Mouse (Mus musculus) heart, embryonic 10.5 days (tissue): Measurements from ENCODE around the gene Dimt1. TPM values are rescaled to one million over a fixed set of nuclear protein-coding genes. Genes with fewer than 3 reads are reported as not detected.

Experiments
- DNase-seq: peaks from one replicate; pipeline ENCODE4 v3.0.0-alpha.2; 2017; ENCODE audit warnings: low spot score
- H3K27ac ChIP-seq: fragments of 300-500 bp; sonication (generic); 2 replicates; pipeline ENCODE4 v1.5.1; 2016; ENCODE audit warnings: mild to moderate bottlenecking
- H3K27me3 ChIP-seq: fragments of 300-500 bp; sonication (generic); 2 replicates; pipeline ENCODE4 v1.6.1; 2016; ENCODE audit warnings: mild to moderate bottlenecking; ENCODE audit not compliant: poor library complexity, insufficient read depth, severe bottlenecking
- H3K36me3 ChIP-seq: fragments of 300-500 bp; sonication (generic); 2 replicates; pipeline ENCODE4 v1.6.1; 2016; ENCODE audit warnings: mild to moderate bottlenecking, moderate library complexity
- H3K4me1 ChIP-seq: fragments of 300-500 bp; sonication (generic); 2 replicates; pipeline ENCODE4 v1.6.1; 2016; ENCODE audit warnings: mild to moderate bottlenecking
- H3K4me3 ChIP-seq: fragments of 300-500 bp; sonication (generic); 2 replicates; pipeline ENCODE4 v1.5.1; 2016; ENCODE audit warnings: mild to moderate bottlenecking, moderate library complexity
- H3K9me3 ChIP-seq: fragments of 300-500 bp; sonication (generic); 2 replicates; pipeline ENCODE4 v1.6.1; 2016; ENCODE audit warnings: mild to moderate bottlenecking, moderate library complexity
- WGBS: fragments of 180-500 bp; shearing (Covaris S2); methylation state at CpG from one replicate; pipeline ENCODE4 v1.1.7; 2016; 5-methylcytosine and 5-hydroxymethylcytosine counted together
- polyA plus RNA-seq: library from polyadenylated mRNA; unstranded; fragments of >200 nt; fragmentation: Nextera tagmentation; extraction: Ambion mirVana; gene quantifications from 2 replicates; pipeline ENCODE4 v1.2.1, GENCODE M21; 2016

Gene Dimt1
- polyA plus RNA-seq, 1 experiment from 2014 or later: 47.6 TPM

DNA sequence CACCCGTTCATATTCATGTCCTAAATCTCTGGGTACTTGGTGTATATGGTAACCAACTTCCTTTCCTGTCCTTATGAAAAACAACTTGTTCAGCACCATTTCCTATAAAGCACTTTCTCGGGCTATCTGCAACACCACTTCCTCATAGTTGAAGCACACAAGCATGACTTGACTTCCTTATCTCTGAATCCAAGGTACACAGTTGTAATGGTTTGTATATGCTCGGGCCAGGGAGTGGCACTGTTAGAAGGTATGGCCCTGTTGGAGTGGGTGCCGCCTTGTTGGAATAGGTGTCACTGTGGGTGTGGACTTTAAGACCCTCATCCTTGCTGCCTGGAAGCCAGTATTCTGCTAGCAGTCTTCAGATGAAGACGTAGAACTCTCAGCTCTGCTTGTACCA is 51.7 kb downstream of the Dimt1 start:
- peaks cover 34% of the 10 kb centered on the region for H3K4me1 ChIP-seq
- 61% methylated on average over 5 of the region's 5 CpGs for WGBS
- H3K9me3 ChIP-seq: no peaks in the 10 kb centered on the region
- peaks cover 2% of the 10 kb centered on the region; the same call in 1 of the 2 replicates for H3K36me3 ChIP-seq
- no peak overlapping the region for H3K4me3 ChIP-seq
- no peak overlapping the region for H3K27ac ChIP-seq
- peak; percentile 79 for DNase-seq
- no peaks in the 10 kb centered on the region for H3K27me3 ChIP-seq

DNA sequence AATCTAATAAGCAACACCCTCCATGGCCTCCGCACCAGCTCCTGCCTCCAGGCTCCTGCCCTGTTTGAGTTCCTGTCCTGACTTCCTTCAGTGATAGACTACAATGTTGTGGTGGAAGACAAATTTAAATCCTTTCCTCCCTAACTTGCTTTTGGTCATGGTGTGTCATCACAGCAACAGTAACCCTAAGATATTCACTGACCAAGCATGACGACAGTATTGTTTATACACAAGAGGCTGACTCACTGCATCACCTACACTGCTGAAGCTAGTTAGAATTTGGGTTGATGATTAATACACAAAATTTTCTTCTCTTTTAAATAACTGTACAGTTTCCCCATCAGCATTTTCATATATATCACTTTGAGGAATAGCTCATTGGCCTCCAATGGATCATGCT is 56.3 kb downstream of the Dimt1 start:
- Histone ChIP-seq H3K36me3 (no peaks in the 10 kb centered on the region), H3K9me3 (no peaks in the 10 kb centered on the region), H3K27me3 (no peaks in the 10 kb centered on the region), H3K4me3 (no peak overlapping the region), H3K4me1 (peaks cover 14% of the 10 kb centered on the region), H3K27ac (no peak overlapping the region)
- DNase-seq: no peak
- 86% methylated on average over 2 of the region's 2 CpGs for WGBS

DNA sequence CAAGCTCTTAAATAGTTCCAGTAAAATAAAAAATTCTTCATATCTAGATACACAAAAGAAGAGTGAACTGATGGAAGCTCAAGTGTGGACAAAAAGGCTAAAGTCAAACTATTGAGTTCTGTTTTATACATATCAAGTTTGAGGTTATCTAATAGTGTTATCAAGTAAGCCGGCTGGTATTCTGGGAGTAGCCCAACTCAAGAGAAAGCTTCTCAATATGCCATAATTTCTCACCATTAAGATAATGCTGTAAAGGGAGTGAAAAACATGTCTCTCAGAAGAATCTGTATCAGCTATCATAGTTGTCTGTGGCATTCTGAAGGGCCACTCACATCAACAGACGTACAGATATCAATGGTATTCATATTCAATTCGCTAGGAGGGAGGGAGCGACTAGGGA is 61.2 kb downstream of the Dimt1 start:
- H3K27me3 ChIP-seq: no peaks in the 10 kb centered on the region
- no peaks in the 10 kb centered on the region for H3K36me3 ChIP-seq
- DNase-seq: no peak
- H3K4me3 ChIP-seq: no peak overlapping the region
- 56% methylated on average over 4 of the region's 4 CpGs for WGBS
- H3K4me1 ChIP-seq: peaks cover 13% of the 10 kb centered on the region; the same call in 1 of the 2 replicates
- H3K27ac ChIP-seq: no peak overlapping the region
- no peaks in the 10 kb centered on the region for H3K9me3 ChIP-seq

Other genes starting within 250 kb of the Dimt1 start
- gene Ipo11, start 10.2 kb upstream of the Dimt1 start, polyA plus RNA-seq: 88.0 and 96.0 TPM in 2 replicates
- gene Kif2a, start 75.0 kb downstream of the Dimt1 start, polyA plus RNA-seq: 10.8 and 15.0 TPM in 2 replicates